Mouse (Mus musculus): Measurements from ENCODE around the gene Dok7. TPM values are rescaled to one million over a fixed set of nuclear protein-coding genes. Genes with fewer than 3 reads are reported as not detected.

Dok7 gene
- total and polyA plus RNA-seq, 3 experiments, result not detected

- no peaks in the 10 kb centered on the region for H3K9me3 ChIP-seq (replicated peaks; ENCODE audit: low read length)
- dilution Hi-C loops (cut with MboI; ENCODE audit: extremely low pct_ligation_motif_present, extremely low pct_unique_long_range_greater_than_20kb, low sequenced_read_pairs), result no loop called here
- peaks cover 43 to 55% of the 10 kb centered on the region in 2 experiments for H3K36me3 ChIP-seq (replicated peaks in 1 of 2; ENCODE audit: control insufficient read depth in 1 of 2, insufficient read depth in 1 of 2, low read length in 1 of 2)
- 0 out of 2 replicates have a peak, but pooled peaks cover 3% of the 10 kb centered on the region for H3K79me2 ChIP-seq (replicated peaks; ENCODE audit: control insufficient read depth, extremely low read depth, insufficient read depth, poor library complexity, severe bottlenecking)
- no peak overlapping the region for H3K4me3 ChIP-seq (replicated peaks in 1 of 3; ENCODE audit: low read depth in 2 of 3, low read length in 2 of 3, poor library complexity in 1 of 3)
- no peak for TF ChIP-seq MAX (IDR thresholded peaks at IDR 0.05; ENCODE audit: low read length)
- 0 out of 2 replicates have a peak, but pooled peaks have one; percentile 17 for TF ChIP-seq MAFK (IDR thresholded peaks at IDR 0.05; ENCODE audit: insufficient replicate concordance, low read length)
- peaks cover 18 to 30% of the 10 kb centered on the region in 2 experiments for H3K4me1 ChIP-seq (ENCODE audit: control insufficient read depth in 1 of 2, insufficient read depth in 2 of 2)
- DNase-seq (ENCODE audit: extremely low read depth), result peak; percentile 6
- H3K9ac ChIP-seq (ENCODE audit: insufficient read depth, low read depth), result no peak overlapping the region
- peaks cover 13% of the 10 kb centered on the region for H3K27me3 ChIP-seq (replicated peaks)
- in situ Hi-C loops (cut with MboI; ENCODE audit: low pct_ligation_motif_present, low pct_unique_long_range_greater_than_20kb, low sequenced_read_pairs), result no loop called here
- no peak overlapping the region for H3K4me2 ChIP-seq (ENCODE audit: insufficient read depth, low read depth, poor library complexity, severe bottlenecking)
- no peak overlapping the region for H3K27ac ChIP-seq (ENCODE audit: insufficient read depth, low read depth)
Observed at GRCm38 (mm10) chr5:35103086-35103485, 46.5 kb downstream of the Dok7 start.

GRCm38 (mm10) chr5:35103528-35103927 is 47.0 kb downstream of the Dok7 start:
- Histone ChIP-seq H3K79me2 (replicated peaks; ENCODE audit: control insufficient read depth, extremely low read depth, insufficient read depth, poor library complexity, severe bottlenecking) (0 out of 2 replicates have a peak, but pooled peaks cover 3% of the 10 kb centered on the region), H3K9me3 (replicated peaks; ENCODE audit: low read length) (no peaks in the 10 kb centered on the region), H3K27ac (ENCODE audit: insufficient read depth, low read depth) (no peak overlapping the region), H3K27me3 (replicated peaks) (peaks cover 16% of the 10 kb centered on the region), H3K36me3 (replicated peaks in 1 of 2; ENCODE audit: control insufficient read depth in 1 of 2, insufficient read depth in 1 of 2, low read length in 1 of 2) (peaks cover 39 to 50% of the 10 kb centered on the region in 2 experiments), H3K4me2 (ENCODE audit: insufficient read depth, low read depth, poor library complexity, severe bottlenecking) (no peak overlapping the region; the same call in 1 of the 2 replicates), H3K9ac (ENCODE audit: insufficient read depth, low read depth) (no peak overlapping the region), H3K4me1 (ENCODE audit: control insufficient read depth in 1 of 2, insufficient read depth in 2 of 2) (peaks cover 18 to 30% of the 10 kb centered on the region in 2 experiments), H3K4me3 (replicated peaks in 1 of 3; ENCODE audit: low read depth in 2 of 3, low read length in 2 of 3, poor library complexity in 1 of 3) (no peak overlapping the region)
- in situ Hi-C loops (cut with MboI; ENCODE audit: low pct_ligation_motif_present, low pct_unique_long_range_greater_than_20kb, low sequenced_read_pairs) (no loop called here), dilution Hi-C loops (cut with MboI; ENCODE audit: extremely low pct_ligation_motif_present, extremely low pct_unique_long_range_greater_than_20kb, low sequenced_read_pairs) (no loop called here)
- TF ChIP-seq IRF4 (IDR thresholded peaks at IDR 0.05; ENCODE audit: low read depth, low read length) (no peak), KAT2A (IDR thresholded peaks at IDR 0.05; ENCODE audit: insufficient replicate concordance, low read length) (no peak), SIN3A (IDR thresholded peaks at IDR 0.05; ENCODE audit: low read length) (no peak), CHD2 (IDR thresholded peaks at IDR 0.05; ENCODE audit: low read length) (no peak), JUND (conservative IDR thresholded peaks at IDR 0.05; ENCODE audit: low read depth, low read length) (no peak), EP300 (IDR thresholded peaks at IDR 0.05; ENCODE audit: low read length) (no peak), HCFC1 (IDR thresholded peaks at IDR 0.05; ENCODE audit: low read depth, low read length) (no peak), MAFK (IDR thresholded peaks at IDR 0.05; ENCODE audit: insufficient replicate concordance, low read length) (no peak), ELF1 (IDR thresholded peaks at IDR 0.05; ENCODE audit: low read depth, low read length) (no peak), ZC3H11A (IDR thresholded peaks at IDR 0.05; ENCODE audit: low read depth, low read length) (no peak), ZMIZ1 (IDR thresholded peaks at IDR 0.05; ENCODE audit: low read depth, low read length) (no peak), ZNF384 (IDR thresholded peaks at IDR 0.05; ENCODE audit: low read depth, low read length) (no peak), E2F4 (IDR thresholded peaks at IDR 0.05; ENCODE audit: insufficient replicate concordance, low read depth, low read length) (no peak), MYC (IDR thresholded peaks at IDR 0.05; ENCODE audit: low read depth, low read length) (no peak), MEF2A (IDR thresholded peaks at IDR 0.05; ENCODE audit: borderline replicate concordance, low read depth, low read length) (no peak), POLR2A (IDR thresholded peaks at IDR 0.05; ENCODE audit: low read depth, low read length) (no peak)
- DNase-seq (ENCODE audit: extremely low read depth), result no peak
